Comparison of ENCODE assay signal across 17 mouse cellular contexts in the genomic region with DNA sequence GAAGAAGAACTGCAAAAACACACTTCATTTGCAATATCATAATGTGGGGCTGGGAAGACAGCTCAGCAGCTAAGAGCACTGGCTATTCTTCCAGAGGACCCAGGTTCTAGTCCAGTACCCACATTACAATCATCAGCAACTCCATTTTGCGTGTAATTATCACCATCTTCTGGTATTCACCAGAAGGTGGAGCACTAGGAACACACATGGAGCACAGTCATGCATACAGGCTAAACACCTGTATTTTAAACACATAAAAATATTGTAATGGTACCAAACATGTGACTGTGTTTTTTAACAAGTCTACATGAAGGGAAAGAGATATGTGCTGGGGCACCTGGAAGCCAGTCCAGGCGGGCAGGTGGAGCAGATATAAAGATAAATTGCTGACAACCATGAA. TPM values are rescaled to one million over a fixed set of nuclear protein-coding genes. Genes with fewer than 3 reads are reported as not detected.
DNase-seq lines count a peak whose midpoint lies in the region; ATAC-seq and TF ChIP-seq lines count a peak whose summit lies in the region.
"Had no signal": no experiment of that assay in that cellular context is flagged by ENCODE, and none has a peak within 500 bp of the region (broad histone marks: within the 10 kb centered on the region; RNA-seq: fewer than 3 reads in every experiment).

No protein-coding gene starts in this region.

- dilution Hi-C loops in CH12.LX (cut with MboI; ENCODE audit: extremely low pct_ligation_motif_present, extremely low pct_unique_long_range_greater_than_20kb, low sequenced_read_pairs): no loop called here

- H3K9ac ChIP-seq in hindbrain, embryonic 11.5 days (ENCODE audit: low read depth, low read length): no peak overlapping the region
- no peak overlapping the region for H3K9ac ChIP-seq in hindbrain, embryonic 13.5 days
- H3K9ac ChIP-seq in lung, postnatal 0 days (replicated peaks; ENCODE audit: low read depth): no peak overlapping the region
- H3K9ac ChIP-seq in CH12.LX (ENCODE audit: insufficient read depth, low read depth): no peak overlapping the region
- H3K9ac ChIP-seq: liver, embryonic 13.5 days; midbrain, embryonic 12.5 days had no signal

- H3K4me1 ChIP-seq in hindbrain, embryonic 11.5 days (replicated peaks; ENCODE audit: control insufficient read depth, insufficient read depth, low read length): no peaks in the 10 kb centered on the region
- H3K4me1 ChIP-seq in hindbrain, embryonic 13.5 days (replicated peaks): no peaks in the 10 kb centered on the region
- no peaks in the 10 kb centered on the region for H3K4me1 ChIP-seq in lung, postnatal 0 days (ENCODE audit: insufficient read depth, low read depth, low read length)
- H3K4me1 ChIP-seq in CH12.LX (ENCODE audit: control insufficient read depth in 1 of 2, insufficient read depth in 2 of 2): peaks cover 0 to 3% of the 10 kb centered on the region in 2 experiments; a peak in 1 of 4 replicates
- H3K4me1 ChIP-seq in cortical plate, adult 2 months (ENCODE audit: control insufficient read depth, insufficient read depth, low read length): no peaks in the 10 kb centered on the region
- H3K4me1 ChIP-seq: liver, embryonic 13.5 days; midbrain, embryonic 12.5 days had no signal

- in situ Hi-C loops in CH12.LX (cut with MboI; ENCODE audit: low pct_ligation_motif_present, low pct_unique_long_range_greater_than_20kb, low sequenced_read_pairs): no loop called here

- peak; percentile 61 for TF ChIP-seq RAD21 in CH12.LX (IDR thresholded peaks at IDR 0.05; ENCODE audit: low read depth, low read length)

- H3K9me3 ChIP-seq in hindbrain, embryonic 11.5 days (ENCODE audit: control insufficient read depth, low read length): no peaks in the 10 kb centered on the region
- H3K9me3 ChIP-seq in hindbrain, embryonic 13.5 days: no peaks in the 10 kb centered on the region
- H3K9me3 ChIP-seq in lung, postnatal 0 days (ENCODE audit: low read length): no peaks in the 10 kb centered on the region
- H3K9me3 ChIP-seq in CH12.LX (replicated peaks; ENCODE audit: low read length): no peaks in the 10 kb centered on the region
- H3K9me3 ChIP-seq: liver, embryonic 13.5 days; midbrain, embryonic 12.5 days had no signal

- no peak for TF ChIP-seq EP300 in lung, postnatal 0 days (IDR thresholded peaks at IDR 0.05)
- TF ChIP-seq EP300 in CH12.LX (IDR thresholded peaks at IDR 0.05; ENCODE audit: low read length): no peak

- no peak for ATAC-seq in hindbrain, embryonic 11.5 days (ENCODE audit: low FRiP score)
- no peak for ATAC-seq in hindbrain, embryonic 13.5 days (ENCODE audit: low FRiP score)
- no peak for ATAC-seq in lung, postnatal 0 days
- ATAC-seq: hindbrain, postnatal 0 days had no signal

- H3K27ac ChIP-seq in hindbrain, embryonic 11.5 days (ENCODE audit: low read depth, low read length): no peak overlapping the region
- H3K27ac ChIP-seq in hindbrain, embryonic 13.5 days: no peak overlapping the region
- H3K27ac ChIP-seq in lung, postnatal 0 days (ENCODE audit: low read length): no peak overlapping the region
- H3K27ac ChIP-seq in CH12.LX (ENCODE audit: insufficient read depth, low read depth): no peak overlapping the region
- no peak overlapping the region for H3K27ac ChIP-seq in cortical plate, adult 2 months (ENCODE audit: insufficient read depth, low read length)
- H3K27ac ChIP-seq: hindbrain, postnatal 0 days; liver, embryonic 13.5 days; midbrain, embryonic 12.5 days had no signal

- no peaks in the 10 kb centered on the region for H3K36me3 ChIP-seq in hindbrain, embryonic 11.5 days (ENCODE audit: control insufficient read depth, insufficient read depth, low read length)
- no peaks in the 10 kb centered on the region for H3K36me3 ChIP-seq in hindbrain, embryonic 13.5 days
- H3K36me3 ChIP-seq in lung, postnatal 0 days (ENCODE audit: insufficient read depth, low read length): no peaks in the 10 kb centered on the region
- H3K36me3 ChIP-seq in CH12.LX (replicated peaks in 1 of 2; ENCODE audit: control insufficient read depth in 1 of 2, insufficient read depth in 1 of 2, low read length in 1 of 2): no peaks in the 10 kb centered on the region
- H3K36me3 ChIP-seq: liver, embryonic 13.5 days; midbrain, embryonic 12.5 days had no signal

- no peak for TF ChIP-seq POLR2A in CH12.LX (IDR thresholded peaks at IDR 0.05; ENCODE audit: low read depth, low read length)
- TF ChIP-seq POLR2A in cortical plate, adult 2 months (IDR thresholded peaks at IDR 0.05; ENCODE audit: extremely low read depth, insufficient read depth, low read length): no peak

- 63% methylated on average over 2 of the region's 2 CpGs for WGBS in hindbrain, embryonic 11.5 days
- 67% methylated on average over 2 of the region's 2 CpGs for WGBS in hindbrain, embryonic 13.5 days
- 66% methylated on average over 2 of the region's 2 CpGs for WGBS in lung, postnatal 0 days

- no peaks in the 10 kb centered on the region for H3K79me2 ChIP-seq in CH12.LX (replicated peaks; ENCODE audit: control insufficient read depth, extremely low read depth, insufficient read depth, poor library complexity, severe bottlenecking)

- H3K4me2 ChIP-seq in hindbrain, embryonic 11.5 days (replicated peaks; ENCODE audit: low read depth, low read length): no peak overlapping the region
- H3K4me2 ChIP-seq in hindbrain, embryonic 13.5 days: no peak overlapping the region
- no peak overlapping the region for H3K4me2 ChIP-seq in lung, postnatal 0 days (replicated peaks; ENCODE audit: low read depth, low read length)
- H3K4me2 ChIP-seq in CH12.LX (ENCODE audit: insufficient read depth, low read depth, poor library complexity, severe bottlenecking): no peak overlapping the region
- H3K4me2 ChIP-seq: liver, embryonic 13.5 days; midbrain, embryonic 12.5 days had no signal

- peak; percentile 1 for DNase-seq in hindbrain, embryonic 11.5 days (ENCODE audit: low spot score)
- DNase-seq in lung, postnatal 0 days (ENCODE audit: low spot score): no peak
- no peak for DNase-seq in lung, postnatal 25 days (ENCODE audit: low spot score)
- DNase-seq in CH12.LX (ENCODE audit: extremely low read depth): peak; percentile 22
- no peak for DNase-seq in right cerebral cortex, postnatal 36 days (ENCODE audit: low spot score in 2 of 2)
- DNase-seq in lung, postnatal 14 days: no peak
- DNase-seq: adrenal gland, postnatal 14 days; cerebellum, postnatal 10 days; gastrocnemius, postnatal 10 days; heart, postnatal 10 days; liver, embryonic 13.5 days; lung, postnatal 4 days; right cerebral cortex, postnatal 14 days had no signal

- H3K4me3 ChIP-seq in hindbrain, embryonic 11.5 days (ENCODE audit: low read depth, low read length): no peak overlapping the region
- H3K4me3 ChIP-seq in hindbrain, embryonic 13.5 days: no peak overlapping the region
- no peak overlapping the region for H3K4me3 ChIP-seq in lung, postnatal 0 days (ENCODE audit: low read depth, low read length)
- no peak overlapping the region for H3K4me3 ChIP-seq in CH12.LX (replicated peaks in 1 of 3; ENCODE audit: low read depth in 2 of 3, low read length in 2 of 3, poor library complexity in 1 of 3)
- no peak overlapping the region for H3K4me3 ChIP-seq in cortical plate, adult 2 months (ENCODE audit: insufficient read depth, low read length)
- H3K4me3 ChIP-seq: liver, embryonic 13.5 days; midbrain, embryonic 12.5 days had no signal

- no peaks in the 10 kb centered on the region for H3K27me3 ChIP-seq in hindbrain, embryonic 11.5 days (ENCODE audit: control insufficient read depth, insufficient read depth, low read length)
- H3K27me3 ChIP-seq in hindbrain, embryonic 13.5 days: no peaks in the 10 kb centered on the region
- H3K27me3 ChIP-seq in lung, postnatal 0 days (replicated peaks; ENCODE audit: insufficient read depth, low read length): no peaks in the 10 kb centered on the region
- H3K27me3 ChIP-seq in CH12.LX (replicated peaks): no peaks in the 10 kb centered on the region
- H3K27me3 ChIP-seq: liver, embryonic 13.5 days; midbrain, embryonic 12.5 days had no signal

- peak; percentile 26; the same call in 1 of the 2 replicates for TF ChIP-seq CTCF in lung, postnatal 0 days (IDR thresholded peaks at IDR 0.05)
- peak in 1 of 2 experiments; percentile 61; a peak in 2 of 4 replicates for TF ChIP-seq CTCF in CH12.LX (conservative IDR thresholded peaks at IDR 0.05 in 1 of 2, IDR thresholded peaks at IDR 0.05 in 1 of 2; ENCODE audit: low read depth in 2 of 2, low read length in 2 of 2)
- TF ChIP-seq CTCF in cortical plate, adult 2 months (IDR thresholded peaks at IDR 0.05; ENCODE audit: extremely low read depth, insufficient read depth, low read length): peak; percentile 11; the same call in 1 of the 2 replicates

TF ChIP-seq in CH12.LX, 34 proteins besides CTCF, POLR2A, EP300 and RAD21:
- TF ChIP-seq ELF1 (IDR thresholded peaks at IDR 0.05; ENCODE audit: low read depth, low read length): no peak
- TF ChIP-seq SMC3 (IDR thresholded peaks at IDR 0.05; ENCODE audit: low read depth, low read length): peak; percentile 27; the same call in 1 of the 2 replicates
- TF ChIP-seq MAFK (IDR thresholded peaks at IDR 0.05; ENCODE audit: insufficient replicate concordance, low read length): no peak

RNA-seq across cellular contexts. Expression of a gene that starts 55.0 kb away (rescaled TPM):
- 0.08 and 0.45 TPM in 2 replicates for polyA plus RNA-seq in hindbrain, embryonic 11.5 days (2014; fragmentation: Nextera tagmentation; extraction: Ambion mirVana)
- polyA plus RNA-seq in hindbrain, embryonic 13.5 days (2015; fragmentation: Nextera tagmentation; extraction: Ambion mirVana): 4.4 and 4.8 TPM in 2 replicates
- 0.20 and 0.56 TPM in 2 replicates for polyA plus RNA-seq in lung, postnatal 0 days (2015; fragmentation: Nextera tagmentation; extraction: Ambion mirVana)
- not detected in 2 replicates for total RNA-seq in CH12.LX (2012; rRNA removed)
- not detected in 2 replicates for total RNA-seq in CH12.LX (2014; rRNA removed)
- not detected in 2 replicates for polyA plus RNA-seq in CH12.LX (2012; ENCODE audit: insufficient read length, low read depth)
- 23.4 and 23.9 TPM in 2 replicates for polyA plus RNA-seq in cortical plate, adult 2 months (2012; rRNA removed)

Comparison
In these comparisons a context has a peak if more than half of its experiments do, and no peak if none do; other contexts are left out.
1. DNase-seq: peak in hindbrain, embryonic 11.5 days (single experiment) and CH12.LX (single experiment); none in lung, postnatal 0 days (single experiment), lung, postnatal 25 days (single experiment), right cerebral cortex, postnatal 36 days (0 of 2) and lung, postnatal 14 days (single experiment).